Mouse (Mus musculus): ENCODE results near the gene Ntn4. TPM values are rescaled to one million over a fixed set of nuclear protein-coding genes. Genes with fewer than 3 reads are reported as not detected.

Ntn4 gene
- total and polyA plus RNA-seq, 2 experiments from 2014 or later, result 0.64 to 5.2 TPM

GRCm38 (mm10) chr10:93737080-93737479 lies 96.6 kb downstream of the Ntn4 start:
- no peak overlapping the region for H3K27ac ChIP-seq (ENCODE audit: low read depth, low read length)
- no peaks in the 10 kb centered on the region for H3K36me3 ChIP-seq (ENCODE audit: insufficient read depth, low read length)

GRCm38 (mm10) chr10:93741446-93742096 lies 101.1 kb downstream of the Ntn4 start:
- WGBS, result 78% methylated on average over 14 of the region's 14 CpGs
- H3K27ac ChIP-seq (ENCODE audit: low read depth, low read length), result no peak overlapping the region
- DNase-seq (ENCODE audit: low spot score), result peak; percentile 74

More at GRCm38 (mm10) chr10:93737080-93737479, 96.6 kb downstream of the Ntn4 start:
- no peaks in the 10 kb centered on the region for H3K9me3 ChIP-seq (ENCODE audit: low read length)
- no peak overlapping the region for H3K9ac ChIP-seq (replicated peaks; ENCODE audit: low read length, poor library complexity, severe bottlenecking)
- ATAC-seq (ENCODE audit: low FRiP score) (no peak), DNase-seq (ENCODE audit: low spot score) (peak; percentile 9)
- H3K27me3 ChIP-seq (ENCODE audit: insufficient read depth, low read length), result no peaks in the 10 kb centered on the region
- no peaks in the 10 kb centered on the region for H3K4me1 ChIP-seq (ENCODE audit: insufficient read depth, low read length)
- no peak overlapping the region for H3K4me3 ChIP-seq (ENCODE audit: low read depth, low read length)
- no peak for TF ChIP-seq CTCF (IDR thresholded peaks at IDR 0.05)
- no peak overlapping the region for H3K4me2 ChIP-seq (ENCODE audit: low read depth, low read length, poor library complexity, severe bottlenecking)
- 57% methylated on average over 5 of the region's 5 CpGs for WGBS

GRCm38 (mm10) chr10:93742097-93742446 lies 101.6 kb downstream of the Ntn4 start:
- WGBS, result 74% methylated on average over 3 of the region's 3 CpGs
- no peak for ATAC-seq (ENCODE audit: low FRiP score)
- TF ChIP-seq CTCF (IDR thresholded peaks at IDR 0.05), result no peak

More at GRCm38 (mm10) chr10:93741446-93742096, 101.1 kb downstream of the Ntn4 start:
- Histone ChIP-seq H3K27me3 (ENCODE audit: insufficient read depth, low read length) (no peaks in the 10 kb centered on the region), H3K9ac (replicated peaks; ENCODE audit: low read length, poor library complexity, severe bottlenecking) (no peak overlapping the region), H3K4me2 (ENCODE audit: low read depth, low read length, poor library complexity, severe bottlenecking) (no peak overlapping the region), H3K36me3 (ENCODE audit: insufficient read depth, low read length) (no peaks in the 10 kb centered on the region), H3K4me3 (ENCODE audit: low read depth, low read length) (no peak overlapping the region), H3K9me3 (ENCODE audit: low read length) (no peaks in the 10 kb centered on the region), H3K4me1 (ENCODE audit: insufficient read depth, low read length) (no peaks in the 10 kb centered on the region)
- ATAC-seq (ENCODE audit: low FRiP score), result no peak
- no peak for TF ChIP-seq CTCF (IDR thresholded peaks at IDR 0.05)

GRCm38 (mm10) chr10:93742598-93742997 lies 102.1 kb downstream of the Ntn4 start:
- TF ChIP-seq CTCF (IDR thresholded peaks at IDR 0.05), result no peak
- ATAC-seq (ENCODE audit: low FRiP score), result no peak
- H3K4me3 ChIP-seq (ENCODE audit: low read depth, low read length), result no peak overlapping the region
- no peak overlapping the region for H3K27ac ChIP-seq (ENCODE audit: low read depth, low read length)
- no peaks in the 10 kb centered on the region for H3K36me3 ChIP-seq (ENCODE audit: insufficient read depth, low read length)
- peak; percentile 51 for DNase-seq (ENCODE audit: low spot score)
- no peak overlapping the region for H3K9ac ChIP-seq (replicated peaks; ENCODE audit: low read length, poor library complexity, severe bottlenecking)
- WGBS, result 61% methylated on average over 6 of the region's 6 CpGs
- no peaks in the 10 kb centered on the region for H3K27me3 ChIP-seq (ENCODE audit: insufficient read depth, low read length)
- H3K9me3 ChIP-seq (ENCODE audit: low read length), result no peaks in the 10 kb centered on the region
- no peaks in the 10 kb centered on the region for H3K4me1 ChIP-seq (ENCODE audit: insufficient read depth, low read length)
- H3K4me2 ChIP-seq (ENCODE audit: low read depth, low read length, poor library complexity, severe bottlenecking), result no peak overlapping the region

More at GRCm38 (mm10) chr10:93742097-93742446, 101.6 kb downstream of the Ntn4 start:
- Histone ChIP-seq H3K9me3 (ENCODE audit: low read length) (no peaks in the 10 kb centered on the region), H3K27ac (ENCODE audit: low read depth, low read length) (no peak overlapping the region), H3K4me3 (ENCODE audit: low read depth, low read length) (no peak overlapping the region), H3K4me1 (ENCODE audit: insufficient read depth, low read length) (no peaks in the 10 kb centered on the region), H3K36me3 (ENCODE audit: insufficient read depth, low read length) (no peaks in the 10 kb centered on the region), H3K27me3 (ENCODE audit: insufficient read depth, low read length) (no peaks in the 10 kb centered on the region), H3K9ac (replicated peaks; ENCODE audit: low read length, poor library complexity, severe bottlenecking) (no peak overlapping the region), H3K4me2 (ENCODE audit: low read depth, low read length, poor library complexity, severe bottlenecking) (no peak overlapping the region)
- DNase-seq (ENCODE audit: low spot score), result no peak

DNA sequence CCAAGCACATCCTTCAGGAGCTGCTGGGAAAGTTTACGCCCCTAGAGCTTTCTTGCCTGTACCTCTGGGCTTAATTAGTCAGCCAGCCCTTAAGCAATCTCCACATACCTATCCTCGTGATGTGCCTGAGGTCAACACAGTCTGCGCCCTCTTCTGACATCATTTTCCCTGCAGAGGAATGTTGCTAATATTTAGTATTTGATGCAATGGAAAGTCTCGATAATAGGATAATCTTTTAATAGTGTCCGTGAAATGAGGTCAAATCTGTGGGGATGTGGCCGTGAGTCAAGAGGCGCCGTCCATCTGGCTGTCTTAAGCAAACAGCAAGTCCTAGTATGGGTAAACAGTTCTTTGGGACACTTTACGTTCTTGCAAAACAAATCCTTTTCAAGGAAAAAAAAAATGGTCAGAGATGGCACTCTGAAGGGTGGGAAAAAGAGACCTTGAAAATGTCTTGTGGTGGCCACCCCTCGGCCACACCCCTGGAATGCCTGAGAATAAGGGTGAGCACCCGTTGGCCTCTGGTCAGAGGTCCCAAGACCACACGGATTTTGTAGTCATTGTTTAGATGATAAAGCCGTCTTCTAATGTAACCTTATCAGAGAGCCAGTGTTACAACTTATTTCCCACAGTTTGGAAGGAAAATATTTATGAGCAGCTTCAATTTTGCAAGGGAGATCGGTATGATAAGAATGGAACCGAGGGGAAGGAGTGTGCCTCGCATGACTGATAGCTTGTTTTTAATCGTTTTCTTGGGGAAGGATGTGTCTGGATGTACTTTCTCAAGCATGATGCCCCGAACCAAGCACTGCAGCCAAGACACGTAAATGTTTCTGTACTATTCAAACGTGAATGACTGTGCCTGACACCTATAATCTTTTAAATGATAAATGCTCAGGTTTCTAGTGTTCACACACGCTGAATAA lies 109.0 kb downstream of the Ntn4 start:
- Histone ChIP-seq H3K9ac (replicated peaks; ENCODE audit: low read length, poor library complexity, severe bottlenecking) (no peak overlapping the region), H3K4me1 (ENCODE audit: insufficient read depth, low read length) (no peaks in the 10 kb centered on the region), H3K4me3 (ENCODE audit: low read depth, low read length) (no peak overlapping the region), H3K4me2 (ENCODE audit: low read depth, low read length, poor library complexity, severe bottlenecking) (no peak overlapping the region), H3K27ac (ENCODE audit: low read depth, low read length) (no peak overlapping the region), H3K9me3 (ENCODE audit: low read length) (no peaks in the 10 kb centered on the region), H3K36me3 (ENCODE audit: insufficient read depth, low read length) (no peaks in the 10 kb centered on the region), H3K27me3 (ENCODE audit: insufficient read depth, low read length) (no peaks in the 10 kb centered on the region)
- DNase-seq (ENCODE audit: low spot score), result no peak
- no peak for TF ChIP-seq CTCF (IDR thresholded peaks at IDR 0.05)
- 68% methylated on average over 21 of the region's 21 CpGs for WGBS
- no peak for ATAC-seq (ENCODE audit: low FRiP score)

DNA sequence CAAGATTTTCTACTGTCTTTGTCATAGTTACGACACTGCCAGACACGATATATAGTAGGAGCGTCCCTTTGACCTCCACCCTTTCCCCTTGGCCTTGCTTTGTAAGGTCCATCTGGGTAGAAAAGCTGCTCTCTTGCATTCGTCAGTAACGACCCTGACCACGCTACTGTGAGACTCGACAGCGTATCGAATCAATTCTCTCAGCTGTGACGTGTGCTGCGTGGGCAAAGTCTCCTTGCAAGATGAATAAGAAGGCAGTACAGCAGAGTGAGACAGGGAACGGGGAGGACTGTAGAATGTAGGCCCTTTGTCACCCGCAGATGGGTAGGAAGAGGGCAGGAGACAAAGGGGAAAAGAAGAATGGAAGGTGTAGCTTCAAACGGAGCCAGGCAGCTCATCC lies 110.8 kb downstream of the Ntn4 start:
- 29% methylated on average over 14 of the region's 14 CpGs for WGBS
- Histone ChIP-seq H3K9me3 (ENCODE audit: low read length) (no peaks in the 10 kb centered on the region), H3K27ac (ENCODE audit: low read depth, low read length) (no peak overlapping the region), H3K27me3 (ENCODE audit: insufficient read depth, low read length) (no peaks in the 10 kb centered on the region), H3K4me3 (ENCODE audit: low read depth, low read length) (no peak overlapping the region), H3K9ac (replicated peaks; ENCODE audit: low read length, poor library complexity, severe bottlenecking) (no peak overlapping the region), H3K36me3 (ENCODE audit: insufficient read depth, low read length) (no peaks in the 10 kb centered on the region), H3K4me2 (ENCODE audit: low read depth, low read length, poor library complexity, severe bottlenecking) (no peak overlapping the region), H3K4me1 (ENCODE audit: insufficient read depth, low read length) (no peaks in the 10 kb centered on the region)
- peak; percentile 26 for DNase-seq (ENCODE audit: low spot score)
- no peak for ATAC-seq (ENCODE audit: low FRiP score)
- no peak for TF ChIP-seq CTCF (IDR thresholded peaks at IDR 0.05)

All from midbrain, postnatal 0 days (tissue).